Mouse (Mus musculus) hindbrain, postnatal 0 days (tissue): Measurements from ENCODE around the gene Mycn. TPM values are rescaled to one million over a fixed set of nuclear protein-coding genes. Genes with fewer than 3 reads are reported as not detected.

Experiments
- ATAC-seq: fragments of 200-750 bp; cut with Nextera tagmentation; 2 replicates; pipeline ENCODE4 v1.8.0; 2017; ENCODE audit warnings: mild to moderate bottlenecking, moderate TSS enrichment, moderate library complexity
- DNase-seq: peaks from one replicate; pipeline ENCODE4 v3.0.0-alpha.2; 2015; ENCODE audit warnings: low spot score
- H3K27ac ChIP-seq: fragments of 300-500 bp; sonication (generic); 2 replicates; pipeline ENCODE4 v1.5.1; 2014; ENCODE audit warnings: mild to moderate bottlenecking
- H3K27me3 ChIP-seq: fragments of 300-500 bp; sonication (generic); 2 replicates; pipeline ENCODE4 v1.6.1; 2014; ENCODE audit warnings: low read length, mixed read lengths; ENCODE audit not compliant: insufficient read depth
- H3K36me3 ChIP-seq: fragments of 300-500 bp; sonication (generic); 2 replicates; pipeline ENCODE4 v1.6.1; 2014; ENCODE audit warnings: low read length, mixed read lengths; ENCODE audit not compliant: insufficient read depth
- H3K4me1 ChIP-seq: fragments of 300-500 bp; sonication (generic); 2 replicates; pipeline ENCODE4 v1.6.1; 2014; ENCODE audit warnings: antibody characterized with exemption, low read length, mixed read lengths; ENCODE audit not compliant: insufficient read depth
- H3K4me2 ChIP-seq: fragments of 300-500 bp; sonication (generic); 2 replicates; pipeline ENCODE4 v1.6.1; 2014; ENCODE audit warnings: low read depth, mild to moderate bottlenecking, low read length, moderate library complexity, mixed read lengths
- H3K4me3 ChIP-seq: fragments of 300-500 bp; sonication (generic); 2 replicates; pipeline ENCODE4 v1.5.1; 2014; ENCODE audit warnings: low read length
- H3K9ac ChIP-seq: fragments of 300-500 bp; sonication (generic); replicated peaks from 2 replicates; pipeline ENCODE4 v1.6.1; 2014; ENCODE audit warnings: mild to moderate bottlenecking, low read length, moderate library complexity, mixed read lengths
- H3K9me3 ChIP-seq: fragments of 300-500 bp; sonication (generic); 2 replicates; pipeline ENCODE4 v1.6.1; 2016; ENCODE audit warnings: low read length, mixed read lengths
- CTCF ChIP-seq: IDR thresholded peaks from 2 replicates; pipeline ENCODE4 v1.5.1; 2016; ENCODE audit warnings: antibody characterized with exemption, control low read depth, low read depth
- WGBS: fragments of 180-500 bp; shearing (Covaris S2); extraction: QIAGEN DNeasy Blood & Tissue Kit; methylation state at CpG from one replicate; pipeline ENCODE4 v1.1.7; 2014; 5-methylcytosine and 5-hydroxymethylcytosine counted together
- polyA plus RNA-seq: library from polyadenylated mRNA; unstranded; fragments of >200 nt; fragmentation: Nextera tagmentation; extraction: Ambion mirVana; gene quantifications from 2 replicates; pipeline ENCODE4 v1.2.1, GENCODE M21; 2015
- total RNA-seq: library from RNA; depleted of rRNA; stranded (reverse); fragments of >200 nt; gene quantifications from 2 replicates; pipeline ENCODE4 v1.2.3, GENCODE M21; 2014

The Mycn gene
- total and polyA plus RNA-seq, 2 experiments from 2014 or later, result 40.0 to 51.2 TPM

DNA sequence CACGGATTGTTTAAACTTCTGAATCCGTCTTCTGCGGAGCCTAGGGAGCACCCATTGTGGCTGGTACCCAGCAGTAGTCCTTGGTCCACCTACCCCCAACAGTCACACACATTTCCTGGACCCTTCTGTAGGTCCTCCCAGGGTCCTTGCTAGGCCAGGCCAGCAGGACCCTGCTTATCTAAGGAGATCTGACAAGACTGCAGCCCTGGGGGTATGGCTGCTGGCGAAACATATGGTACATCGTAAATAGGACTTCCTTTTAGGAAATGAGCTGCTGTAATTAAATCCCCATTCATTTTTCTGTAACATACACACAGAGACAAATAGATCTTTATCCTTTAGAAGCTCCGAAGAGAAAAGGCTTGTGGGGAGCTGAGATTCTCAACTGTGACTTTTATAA, 34.9 kb downstream of the Mycn start:
- Histone ChIP-seq H3K4me3 (no peak overlapping the region), H3K4me2 (no peak overlapping the region), H3K27me3 (no peaks in the 10 kb centered on the region), H3K36me3 (no peaks in the 10 kb centered on the region), H3K9me3 (no peaks in the 10 kb centered on the region), H3K4me1 (0 out of 2 replicates have a peak, but pooled peaks cover 11% of the 10 kb centered on the region), H3K9ac (no peak overlapping the region), H3K27ac (peak overlapping the region; percentile 45; the same call in 1 of the 2 replicates)
- no peak for ATAC-seq
- DNase-seq, result no peak
- TF ChIP-seq CTCF, result no peak
- WGBS, result 45% methylated on average over 6 of the region's 6 CpGs

DNA sequence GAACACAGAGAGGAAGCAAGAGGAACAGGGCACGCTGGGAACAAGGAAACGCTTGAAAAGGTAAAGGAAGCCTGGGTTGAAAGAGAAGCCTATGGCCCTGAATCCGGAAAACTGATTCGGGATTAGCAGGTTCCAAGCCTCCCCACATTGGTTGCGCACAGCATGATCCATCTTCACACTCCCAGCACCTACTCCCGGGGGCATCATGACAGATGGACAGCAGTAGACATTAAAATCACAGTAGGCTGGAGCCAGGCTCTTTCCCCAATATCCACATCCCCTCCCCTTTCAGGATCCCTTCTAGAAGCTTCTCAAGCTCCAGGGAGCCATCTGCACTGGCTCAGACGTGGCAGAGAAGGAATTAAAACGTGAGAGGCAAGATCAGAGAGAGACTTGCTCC, 35.4 kb downstream of the Mycn start:
- peak overlapping the region; percentile 45; the same call in 1 of the 2 replicates for H3K27ac ChIP-seq
- WGBS, result 35% methylated on average over 8 of the region's 8 CpGs
- no peaks in the 10 kb centered on the region for H3K9me3 ChIP-seq
- H3K36me3 ChIP-seq, result no peaks in the 10 kb centered on the region
- TF ChIP-seq CTCF, result no peak
- H3K4me1 ChIP-seq, result 0 out of 2 replicates have a peak, but pooled peaks cover 11% of the 10 kb centered on the region
- H3K9ac ChIP-seq, result no peak overlapping the region
- no peaks in the 10 kb centered on the region for H3K27me3 ChIP-seq
- no peak overlapping the region for H3K4me2 ChIP-seq
- ATAC-seq (no peak), DNase-seq (no peak)
- no peak overlapping the region for H3K4me3 ChIP-seq

DNA sequence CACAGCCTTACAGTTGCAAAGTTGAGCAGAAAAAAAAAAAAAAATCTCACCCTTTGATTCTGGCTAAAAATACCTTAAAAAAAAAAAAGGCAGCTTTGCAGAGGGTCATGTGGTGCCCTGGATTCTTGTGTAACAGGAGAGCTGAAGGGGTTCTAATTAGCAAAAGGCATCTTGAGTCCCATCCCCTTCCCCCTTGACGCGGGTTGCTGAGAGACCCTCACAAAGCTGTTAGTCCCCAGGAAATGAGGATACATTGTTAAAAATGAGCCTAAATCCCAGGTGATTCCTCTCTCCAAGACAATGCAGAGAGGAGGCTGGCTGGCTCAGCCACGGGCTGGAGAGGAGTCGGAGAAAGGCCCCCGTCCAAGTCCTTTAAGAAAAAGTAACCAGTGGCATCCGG, 36.6 kb downstream of the Mycn start:
- DNase-seq, result no peak
- H3K9ac ChIP-seq, result no peak overlapping the region
- 0 out of 2 replicates have a peak, but pooled peaks cover 11% of the 10 kb centered on the region for H3K4me1 ChIP-seq
- no peaks in the 10 kb centered on the region for H3K9me3 ChIP-seq
- no peak for ATAC-seq
- no peak for TF ChIP-seq CTCF
- H3K27ac ChIP-seq, result peak overlapping the region; percentile 77
- WGBS, result 28% methylated on average over 6 of the region's 6 CpGs
- H3K27me3 ChIP-seq, result no peaks in the 10 kb centered on the region
- peak overlapping the region; percentile 38; the same call in 1 of the 2 replicates for H3K4me2 ChIP-seq
- H3K36me3 ChIP-seq, result no peaks in the 10 kb centered on the region
- H3K4me3 ChIP-seq, result no peak overlapping the region

DNA sequence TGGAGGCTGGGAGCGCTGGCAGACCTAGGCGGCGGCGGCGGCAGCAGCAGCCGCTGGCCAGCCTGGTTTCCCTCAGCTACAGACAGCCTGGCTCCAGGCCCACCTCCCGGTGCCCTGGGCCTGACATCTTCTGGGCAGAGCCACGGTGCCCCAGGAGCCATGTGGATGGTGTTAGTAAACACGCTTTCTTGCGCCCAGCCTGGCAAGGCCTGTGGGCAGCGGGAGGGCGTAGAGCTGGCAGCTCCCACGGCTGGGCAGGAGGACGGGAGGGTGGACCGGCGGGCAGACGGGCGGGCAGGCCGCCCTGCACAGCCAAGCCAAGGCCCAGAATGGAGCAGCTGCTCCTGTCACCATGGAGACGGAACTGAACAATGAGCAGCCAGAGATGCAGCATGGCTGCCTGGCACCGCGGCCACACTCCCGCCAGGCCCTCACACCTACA, 37.2 kb downstream of the Mycn start:
- ATAC-seq (peak; percentile 98), DNase-seq (peak; percentile 96)
- Histone ChIP-seq H3K9ac (peak overlapping the region; percentile 37; the same call in 1 of the 2 replicates), H3K27ac (peak overlapping the region; percentile 77), H3K9me3 (no peaks in the 10 kb centered on the region), H3K4me2 (peak overlapping the region; percentile 38), H3K27me3 (no peaks in the 10 kb centered on the region), H3K36me3 (no peaks in the 10 kb centered on the region), H3K4me3 (no peak overlapping the region), H3K4me1 (0 out of 2 replicates have a peak, but pooled peaks cover 11% of the 10 kb centered on the region)
- 3% methylated on average over 22 of the region's 23 CpGs for WGBS
- TF ChIP-seq CTCF, result no peak

DNA sequence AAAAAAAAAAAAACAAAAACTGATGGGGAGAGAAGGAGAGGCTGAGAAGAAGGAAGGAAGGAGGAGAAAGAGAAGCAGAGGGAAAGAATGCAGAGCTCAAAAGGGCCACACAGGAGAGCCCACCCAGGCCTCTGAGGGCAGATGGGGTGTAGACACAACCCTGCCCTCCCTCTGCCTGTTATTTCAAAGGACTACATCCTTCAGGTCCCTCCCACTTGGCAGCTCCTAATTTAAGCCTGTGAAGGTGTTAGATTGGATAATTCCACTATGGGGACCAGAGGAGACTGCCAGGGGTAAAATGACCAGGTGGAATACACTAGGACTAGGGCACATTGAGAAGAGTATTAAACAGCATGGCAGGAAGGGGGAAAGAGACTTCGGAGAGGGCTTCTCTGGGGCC, 37.6 kb downstream of the Mycn start:
- DNase-seq (peak; percentile 74), ATAC-seq (no peak)
- no peaks in the 10 kb centered on the region for H3K27me3 ChIP-seq
- peak; percentile 21; the same call in 1 of the 2 replicates for TF ChIP-seq CTCF
- H3K9ac ChIP-seq, result peak overlapping the region; percentile 37; the same call in 1 of the 2 replicates
- peak overlapping the region; percentile 38 for H3K4me2 ChIP-seq
- H3K4me3 ChIP-seq, result no peak overlapping the region
- 0 out of 2 replicates have a peak, but pooled peaks cover 11% of the 10 kb centered on the region for H3K4me1 ChIP-seq
- 6% methylated on average over 1 of the region's 1 CpGs for WGBS
- H3K36me3 ChIP-seq, result no peaks in the 10 kb centered on the region
- peak overlapping the region; percentile 77 for H3K27ac ChIP-seq
- H3K9me3 ChIP-seq, result no peaks in the 10 kb centered on the region

DNA sequence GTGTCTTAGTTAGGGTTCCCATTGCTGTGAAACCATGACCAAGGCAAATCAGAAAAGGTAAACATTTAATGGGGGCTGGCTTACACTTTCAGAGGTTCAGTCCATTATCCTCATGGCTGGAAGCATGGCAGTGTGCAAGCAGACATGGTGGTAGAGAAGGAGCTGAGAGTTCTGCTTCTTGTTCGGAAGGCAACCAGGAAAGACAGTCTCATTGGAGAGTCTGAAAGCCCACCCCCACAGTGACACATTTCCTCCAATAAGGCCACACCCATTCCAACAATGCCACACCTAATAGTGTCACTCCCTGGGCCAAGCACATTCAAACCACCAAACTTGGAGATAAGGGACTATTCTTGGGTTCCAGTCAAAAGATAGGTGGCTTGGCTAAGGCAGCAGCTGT, 39.3 kb downstream of the Mycn start:
- WGBS, result 91% methylated on average over 1 of the region's 1 CpGs
- Histone ChIP-seq H3K27me3 (no peaks in the 10 kb centered on the region), H3K4me2 (no peak overlapping the region), H3K9me3 (no peaks in the 10 kb centered on the region), H3K4me3 (no peak overlapping the region), H3K4me1 (0 out of 2 replicates have a peak, but pooled peaks cover 11% of the 10 kb centered on the region), H3K36me3 (no peaks in the 10 kb centered on the region), H3K9ac (no peak overlapping the region), H3K27ac (no peak overlapping the region)
- no peak for TF ChIP-seq CTCF
- DNase-seq (no peak), ATAC-seq (no peak)

DNA sequence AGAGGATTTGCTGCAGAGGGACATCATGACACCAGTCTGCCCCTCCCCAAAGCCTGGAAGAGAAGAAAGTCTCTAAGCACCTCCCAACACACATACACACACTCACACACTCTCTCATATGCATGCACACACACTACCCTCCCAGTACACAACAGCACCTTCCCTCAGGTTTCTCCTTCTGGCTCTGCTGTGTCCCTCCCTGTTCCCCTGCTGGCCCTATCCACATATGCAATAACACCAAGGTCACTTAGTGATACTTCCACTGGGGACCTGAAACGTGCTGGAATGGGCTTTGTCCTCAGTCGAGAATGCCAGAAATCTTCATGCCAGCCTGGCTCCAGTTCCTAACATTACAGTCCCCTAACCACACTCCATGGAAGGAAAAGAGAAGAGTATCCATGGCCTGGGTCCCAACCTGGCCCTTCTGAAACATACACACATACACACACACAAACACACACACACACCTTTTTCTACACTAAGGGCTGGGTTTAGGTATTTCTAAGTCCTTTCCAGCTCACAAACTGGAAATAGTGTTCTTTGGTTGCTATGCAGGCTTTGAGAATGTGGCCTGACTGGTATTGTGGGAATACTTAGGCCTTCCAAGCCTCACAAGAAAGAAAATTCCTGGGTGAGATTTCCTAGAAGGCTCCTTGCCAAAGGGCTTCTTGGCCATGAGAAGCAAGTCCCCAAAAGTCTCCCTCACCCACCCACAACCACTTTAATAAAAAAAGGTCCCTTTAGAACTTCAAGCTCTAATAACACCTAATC, 43.2 kb downstream of the Mycn start:
- ATAC-seq, result peak; percentile 27; the same call in 1 of the 2 replicates
- H3K27ac ChIP-seq, result no peak overlapping the region

More for the DNA sequence above, 43.2 kb downstream of the Mycn start:
- TF ChIP-seq CTCF, result no peak
- no peak overlapping the region for H3K4me3 ChIP-seq
- no peaks in the 10 kb centered on the region for H3K9me3 ChIP-seq
- H3K36me3 ChIP-seq, result no peaks in the 10 kb centered on the region
- DNase-seq, result no peak
- no peak overlapping the region for H3K9ac ChIP-seq
- H3K4me1 ChIP-seq, result no peaks in the 10 kb centered on the region
- WGBS, result 24% methylated on average over 2 of the region's 2 CpGs
- H3K27me3 ChIP-seq, result no peaks in the 10 kb centered on the region
- H3K4me2 ChIP-seq, result no peak overlapping the region
